Mouse (Mus musculus) limb, embryonic 15.5 days (tissue): Measurements from ENCODE around the gene Gm10197. TPM values are rescaled to one million over a fixed set of nuclear protein-coding genes. Genes with fewer than 3 reads are reported as not detected.
A peak's percentile ranks its signal among the peaks of the same experiment; 100 is the strongest.

Experiments used
- ATAC-seq: fragments of 200-750 bp; cut with Nextera tagmentation; 2 replicates; pipeline ENCODE4 v1.8.0; 2017; ENCODE audit warnings: low read depth, moderate TSS enrichment; ENCODE audit not compliant: insufficient number of reproducible peaks, low FRiP score, low TSS enrichment
- H3K27ac ChIP-seq: fragments of 300-500 bp; sonication (generic); 2 replicates; pipeline ENCODE4 v1.5.1; 2015; ENCODE audit warnings: moderate library complexity, mild to moderate bottlenecking, inconsistent platforms
- H3K27me3 ChIP-seq: fragments of 300-500 bp; sonication (generic); 2 replicates; pipeline ENCODE4 v1.6.1; 2015; ENCODE audit warnings: inconsistent platforms
- H3K36me3 ChIP-seq: fragments of 300-500 bp; sonication (generic); 2 replicates; pipeline ENCODE4 v1.6.1; 2015; ENCODE audit warnings: inconsistent platforms
- H3K4me1 ChIP-seq: fragments of 300-500 bp; sonication (generic); 2 replicates; pipeline ENCODE4 v1.6.1; 2015; ENCODE audit warnings: inconsistent platforms
- H3K4me2 ChIP-seq: fragments of 300-500 bp; sonication (generic); 2 replicates; pipeline ENCODE4 v1.6.1; 2015; ENCODE audit warnings: mild to moderate bottlenecking, inconsistent platforms
- H3K4me3 ChIP-seq: fragments of 300-500 bp; sonication (generic); 2 replicates; pipeline ENCODE4 v1.5.1; 2015; ENCODE audit warnings: mild to moderate bottlenecking, inconsistent platforms
- H3K9ac ChIP-seq: fragments of 300-500 bp; sonication (generic); 2 replicates; pipeline ENCODE4 v1.6.1; 2015; ENCODE audit warnings: inconsistent platforms
- H3K9me3 ChIP-seq: fragments of 300-500 bp; sonication (generic); 2 replicates; pipeline ENCODE4 v1.6.1; 2016; ENCODE audit warnings: inconsistent platforms
- WGBS: fragments of 180-500 bp; shearing (Covaris S2); methylation state at CpG from one replicate; pipeline ENCODE4 v1.1.7; 2015; 5-methylcytosine and 5-hydroxymethylcytosine counted together
- polyA plus RNA-seq: library from polyadenylated mRNA; unstranded; fragments of >200 nt; fragmentation: Nextera tagmentation; extraction: Ambion mirVana; gene quantifications from 2 replicates; pipeline ENCODE4 v1.2.1, GENCODE M21; 2015

The Gm10197 gene
- polyA plus RNA-seq, 1 experiment from 2014 or later, result not detected

DNA sequence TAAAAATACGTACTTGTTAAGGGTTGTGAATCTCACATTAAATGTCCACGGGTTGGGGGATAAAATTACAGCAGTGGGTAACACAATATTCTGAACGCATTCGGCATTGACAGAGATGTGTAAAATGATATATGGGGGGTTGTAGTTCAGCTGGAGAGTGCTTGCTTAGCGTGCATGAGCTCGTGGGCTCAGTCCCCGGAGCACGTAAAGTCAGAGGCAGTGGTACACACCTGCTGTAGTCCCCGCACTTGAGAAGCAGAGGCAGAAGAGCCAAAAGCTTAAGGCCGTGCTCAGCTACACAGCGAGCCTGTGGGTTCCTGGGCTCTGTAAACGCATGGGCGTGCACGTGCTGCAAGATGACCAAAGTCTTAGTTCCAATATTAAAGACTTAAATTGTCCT is 25.8 kb downstream of the Gm10197 start:
- H3K36me3 ChIP-seq, result no peaks in the 10 kb centered on the region
- H3K27me3 ChIP-seq, result no peaks in the 10 kb centered on the region
- H3K9ac ChIP-seq, result no peak overlapping the region
- peaks cover 20% of the 10 kb centered on the region; the same call in 1 of the 2 replicates for H3K4me1 ChIP-seq
- H3K9me3 ChIP-seq, result no peaks in the 10 kb centered on the region
- no peak overlapping the region for H3K4me2 ChIP-seq
- ATAC-seq, result no peak
- H3K27ac ChIP-seq, result no peak overlapping the region
- 46% methylated on average over 14 of the region's 14 CpGs for WGBS
- no peak overlapping the region for H3K4me3 ChIP-seq

DNA sequence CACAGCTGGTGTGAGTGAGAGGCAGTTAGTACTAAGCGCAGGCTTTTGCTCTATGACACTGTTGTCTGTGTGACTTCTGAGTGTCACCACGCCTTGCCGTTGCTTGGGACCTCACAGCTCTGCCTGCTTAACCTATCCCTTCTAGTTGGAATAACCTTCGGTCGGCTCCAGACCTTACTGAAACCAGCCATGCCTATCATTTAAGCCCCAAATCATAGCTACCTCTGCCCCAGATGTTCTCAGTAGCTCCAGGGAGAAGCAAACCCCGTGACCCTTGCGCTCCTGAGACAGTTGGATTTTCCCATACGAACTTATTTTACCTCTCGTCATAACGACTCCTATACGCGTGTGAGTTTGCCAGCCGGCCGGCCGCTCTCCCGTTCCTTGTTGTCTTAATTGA is 27.5 kb downstream of the Gm10197 start:
- no peak overlapping the region for H3K4me3 ChIP-seq
- no peak for ATAC-seq
- H3K4me2 ChIP-seq, result no peak overlapping the region
- H3K9ac ChIP-seq, result no peak overlapping the region
- H3K4me1 ChIP-seq, result peaks cover 28% of the 10 kb centered on the region; the same call in 1 of the 2 replicates
- no peak overlapping the region for H3K27ac ChIP-seq
- no peaks in the 10 kb centered on the region for H3K27me3 ChIP-seq
- no peaks in the 10 kb centered on the region for H3K9me3 ChIP-seq
- WGBS, result 65% methylated on average over 16 of the region's 16 CpGs
- no peaks in the 10 kb centered on the region for H3K36me3 ChIP-seq

DNA sequence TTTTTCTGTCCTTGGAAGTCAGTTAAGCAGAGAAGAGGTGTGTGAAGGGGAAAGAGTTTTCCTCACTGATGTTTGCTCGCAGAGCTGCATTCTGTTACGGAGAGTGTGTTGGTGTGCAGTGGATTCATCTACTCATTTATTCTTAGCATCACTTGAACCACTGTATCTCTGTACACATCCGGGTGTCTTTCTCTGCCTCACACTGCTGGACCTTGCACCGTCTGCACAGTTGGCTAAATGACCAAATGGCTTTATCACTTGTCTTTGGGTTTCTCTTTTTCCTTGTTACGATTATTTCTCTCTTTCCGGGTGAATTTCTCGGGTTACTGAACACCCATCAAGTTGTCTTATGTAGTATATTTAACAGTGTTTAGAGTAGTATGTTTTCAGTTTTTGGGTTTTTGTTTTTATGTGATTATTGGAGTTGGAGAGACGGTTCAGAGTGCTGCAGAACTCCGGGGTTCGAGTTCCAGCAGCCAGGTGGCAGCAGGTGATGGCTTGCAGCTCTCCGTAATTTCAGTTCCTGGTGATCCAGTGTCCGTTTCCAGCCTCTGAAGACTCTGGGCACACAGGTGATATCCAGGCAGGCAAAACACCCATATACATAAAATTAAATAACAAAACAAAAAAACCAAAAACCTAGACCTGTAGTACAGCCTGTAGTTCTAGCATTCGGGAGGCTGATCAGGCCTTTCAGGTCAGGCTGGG is 28.2 kb downstream of the Gm10197 start:
- ATAC-seq, result no peak
- WGBS, result 78% methylated on average over 13 of the region's 13 CpGs
- Histone ChIP-seq H3K4me1 (peaks cover 28% of the 10 kb centered on the region; the same call in 1 of the 2 replicates), H3K4me2 (no peak overlapping the region), H3K9me3 (no peaks in the 10 kb centered on the region), H3K27me3 (no peaks in the 10 kb centered on the region), H3K27ac (no peak overlapping the region), H3K9ac (no peak overlapping the region), H3K36me3 (no peaks in the 10 kb centered on the region), H3K4me3 (no peak overlapping the region)

DNA sequence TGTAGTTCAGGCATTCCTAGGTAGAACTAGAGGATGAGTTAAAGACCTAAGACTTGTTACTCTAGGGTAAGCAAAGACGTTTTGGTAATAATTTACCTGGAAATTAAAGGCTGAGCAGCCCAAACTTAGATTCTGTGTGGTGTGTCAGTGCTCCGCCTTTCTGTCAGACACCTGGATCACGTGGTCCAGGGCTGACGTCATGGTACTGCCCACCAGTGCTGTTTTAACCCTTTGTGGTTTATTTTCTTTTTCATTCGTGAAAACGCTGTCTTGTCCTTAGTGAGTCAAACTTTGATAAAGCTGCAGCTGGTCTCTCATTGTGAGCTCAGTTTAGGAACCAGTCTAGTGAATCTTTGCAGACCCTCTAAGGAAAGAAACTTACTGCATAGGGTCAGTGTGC is 31.1 kb downstream of the Gm10197 start:
- H3K9me3 ChIP-seq, result no peaks in the 10 kb centered on the region
- H3K36me3 ChIP-seq, result peaks cover 16% of the 10 kb centered on the region
- no peak overlapping the region for H3K9ac ChIP-seq
- no peak overlapping the region for H3K27ac ChIP-seq
- H3K4me2 ChIP-seq, result no peak overlapping the region
- ATAC-seq, result no peak
- peaks cover 23% of the 10 kb centered on the region; the same call in 1 of the 2 replicates for H3K4me1 ChIP-seq
- WGBS, result 25% methylated on average over 6 of the region's 6 CpGs
- H3K27me3 ChIP-seq, result no peaks in the 10 kb centered on the region
- no peak overlapping the region for H3K4me3 ChIP-seq

DNA sequence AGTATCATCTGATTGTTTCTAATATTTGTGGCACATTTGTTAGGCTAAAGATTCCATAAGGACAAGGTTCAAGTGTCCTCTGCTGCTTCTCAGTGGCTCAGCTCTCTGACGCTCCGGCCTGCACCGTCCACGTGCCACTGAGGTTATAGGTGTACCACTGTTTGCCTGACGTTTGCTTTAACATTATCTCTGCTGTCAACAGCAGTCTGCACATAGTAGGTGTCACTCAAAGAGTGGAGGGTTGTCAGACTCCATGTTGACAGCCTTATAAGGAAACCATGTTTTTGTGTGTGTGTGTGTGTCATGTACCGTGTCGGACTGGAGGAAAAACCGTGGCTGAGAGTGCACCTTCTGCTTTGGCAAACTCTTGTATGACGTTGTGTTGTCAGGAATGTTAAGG is 36.3 kb downstream of the Gm10197 start:
- H3K27ac ChIP-seq, result no peak overlapping the region
- no peak for ATAC-seq
- WGBS, result 87% methylated on average over 9 of the region's 9 CpGs
- peaks cover 34% of the 10 kb centered on the region for H3K36me3 ChIP-seq
- no peaks in the 10 kb centered on the region for H3K27me3 ChIP-seq
- H3K4me3 ChIP-seq, result no peak overlapping the region
- H3K9me3 ChIP-seq, result no peaks in the 10 kb centered on the region
- no peak overlapping the region for H3K9ac ChIP-seq
- H3K4me1 ChIP-seq, result peaks cover 17% of the 10 kb centered on the region
- no peak overlapping the region for H3K4me2 ChIP-seq

DNA sequence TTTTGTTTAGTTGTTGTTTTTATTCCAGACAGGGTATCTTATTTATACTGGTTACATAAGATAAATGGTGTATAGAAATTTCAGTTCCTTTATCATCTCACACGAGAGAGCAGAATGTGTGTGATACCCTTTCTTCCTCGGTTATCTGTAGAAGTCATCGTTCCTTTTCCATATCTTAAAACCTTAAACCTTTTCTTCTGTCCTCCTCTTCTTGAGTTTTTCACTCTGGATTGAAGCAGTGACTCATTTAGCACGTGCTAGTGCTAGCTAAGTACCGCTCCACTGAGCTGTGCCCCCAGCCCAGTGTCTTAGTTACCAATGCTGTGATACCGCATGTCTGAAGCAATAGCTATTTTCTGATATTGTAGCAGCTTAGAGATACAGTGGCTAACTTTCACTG is 37.8 kb downstream of the Gm10197 start:
- Histone ChIP-seq H3K27me3 (no peaks in the 10 kb centered on the region), H3K36me3 (peaks cover 34% of the 10 kb centered on the region), H3K4me3 (no peak overlapping the region), H3K9me3 (no peaks in the 10 kb centered on the region), H3K27ac (no peak overlapping the region), H3K4me1 (peaks cover 13% of the 10 kb centered on the region), H3K9ac (no peak overlapping the region), H3K4me2 (no peak overlapping the region)
- ATAC-seq, result no peak
- 91% methylated on average over 6 of the region's 6 CpGs for WGBS

DNA sequence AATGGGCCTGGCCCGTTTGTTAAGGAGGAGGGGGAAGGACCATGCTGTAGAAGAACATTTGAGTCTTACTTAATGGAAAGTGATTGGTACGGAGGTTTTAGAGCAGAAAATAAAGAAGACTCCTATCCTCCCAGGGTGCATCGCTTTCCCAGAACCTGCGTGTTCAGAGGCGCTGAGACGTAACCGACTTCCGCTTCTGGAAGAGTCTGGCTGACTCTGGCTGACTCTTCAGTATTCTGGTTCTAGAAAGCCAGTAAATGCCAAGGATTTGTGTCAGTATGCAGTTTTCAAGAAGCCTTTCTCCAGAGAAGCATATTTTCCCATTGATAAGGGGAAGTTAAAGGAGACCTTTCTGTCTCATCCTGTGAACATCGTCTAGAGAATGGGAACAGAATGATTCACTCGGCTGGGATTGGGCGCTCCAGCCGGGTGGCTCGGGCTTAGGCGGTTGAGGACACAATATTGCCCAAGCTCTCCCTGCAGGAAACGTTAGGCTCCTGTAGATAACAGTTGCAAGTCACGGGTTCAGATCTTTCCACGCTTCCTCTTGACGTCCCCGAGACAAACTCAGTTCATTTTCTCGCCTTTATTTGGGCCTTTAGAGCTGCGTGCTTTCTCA is 39.6 kb downstream of the Gm10197 start:
- Histone ChIP-seq H3K27me3 (no peaks in the 10 kb centered on the region), H3K27ac (no peak overlapping the region), H3K4me2 (no peak overlapping the region), H3K9ac (no peak overlapping the region), H3K36me3 (peaks cover 22% of the 10 kb centered on the region), H3K4me3 (no peak overlapping the region), H3K4me1 (peaks cover 16% of the 10 kb centered on the region), H3K9me3 (no peaks in the 10 kb centered on the region)
- WGBS, result 91% methylated on average over 21 of the region's 21 CpGs
- no peak for ATAC-seq

DNA sequence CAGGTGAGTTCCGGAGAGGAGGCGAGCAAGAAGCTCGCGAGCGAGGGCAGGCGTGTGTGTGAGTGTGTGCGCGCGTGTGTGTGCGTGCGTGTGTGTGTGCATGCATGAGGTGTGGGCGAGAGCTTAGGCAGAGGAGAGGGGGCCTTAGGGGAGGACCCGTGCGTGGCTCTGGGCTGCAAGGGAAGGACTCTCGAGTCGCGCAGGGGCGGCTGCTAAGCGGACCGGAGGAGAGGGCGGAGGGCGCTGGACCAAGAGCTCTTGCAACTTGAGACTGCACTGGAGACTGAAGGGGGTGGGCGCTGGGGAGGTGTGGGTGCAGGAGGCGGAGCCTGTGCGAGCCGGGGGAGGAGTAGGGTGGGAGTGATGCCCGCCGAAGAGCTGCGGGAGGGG is 41.6 kb downstream of the Gm10197 start:
- 0% methylated on average over 25 of the region's 29 CpGs for WGBS
- no peaks in the 10 kb centered on the region for H3K9me3 ChIP-seq
- ATAC-seq, result peak; percentile 80
- peak overlapping the region; percentile 68 for H3K9ac ChIP-seq
- H3K4me1 ChIP-seq, result peaks cover 29% of the 10 kb centered on the region
- peak overlapping the region; percentile 92 for H3K4me2 ChIP-seq
- H3K27ac ChIP-seq, result peak overlapping the region; percentile 85
- peaks cover 14% of the 10 kb centered on the region; the same call in 1 of the 2 replicates for H3K36me3 ChIP-seq
- H3K4me3 ChIP-seq, result peak overlapping the region; percentile 77
- no peaks in the 10 kb centered on the region for H3K27me3 ChIP-seq

DNA sequence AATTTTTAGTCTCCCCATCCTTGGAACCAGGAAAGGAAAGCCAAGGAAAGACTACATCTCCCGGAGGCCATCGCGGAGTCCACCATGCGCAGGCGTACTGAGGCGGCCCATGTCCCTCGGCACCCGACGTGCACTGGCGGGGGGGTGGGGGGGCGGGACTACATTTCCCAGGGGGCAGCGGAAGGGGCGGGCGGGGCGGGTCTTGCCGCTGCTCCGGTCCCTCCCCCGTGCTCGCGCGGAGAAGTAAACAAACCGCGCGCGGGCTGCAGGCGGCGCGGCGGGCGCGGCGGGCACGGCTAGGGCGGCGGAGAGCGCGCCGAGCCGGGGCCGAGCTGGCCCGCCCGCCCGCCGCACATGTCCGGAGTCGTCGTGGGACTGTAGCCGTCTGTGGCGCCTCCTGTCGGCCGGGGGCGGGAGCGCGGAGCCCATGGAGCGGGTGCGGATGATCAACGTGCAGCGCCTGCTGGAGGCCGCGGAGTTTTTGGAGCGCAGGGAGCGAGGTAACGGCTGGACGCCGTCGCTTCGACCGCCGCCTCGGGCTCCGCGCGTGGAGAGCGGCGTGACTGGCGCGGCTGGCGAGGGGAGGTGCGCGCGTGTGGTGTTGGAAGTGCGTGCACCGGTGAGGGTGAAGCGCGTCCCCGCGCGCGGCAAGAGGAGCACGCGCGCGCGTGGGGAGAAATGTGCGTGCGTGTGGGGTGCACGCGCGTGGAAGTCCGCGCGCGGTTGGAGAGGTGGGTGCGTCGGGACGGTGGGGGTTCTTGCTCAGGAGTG is 42.2 kb downstream of the Gm10197 start:
- peak overlapping the region; percentile 85 for H3K27ac ChIP-seq
- H3K4me2 ChIP-seq, result peak overlapping the region; percentile 92
- H3K9me3 ChIP-seq, result no peaks in the 10 kb centered on the region
- H3K4me1 ChIP-seq, result peaks cover 34% of the 10 kb centered on the region
- H3K27me3 ChIP-seq, result no peaks in the 10 kb centered on the region
- WGBS, result under 1% methylated on average over 93 of the region's 106 CpGs
- peak overlapping the region; percentile 77 for H3K4me3 ChIP-seq
- peaks cover 9% of the 10 kb centered on the region; the same call in 1 of the 2 replicates for H3K36me3 ChIP-seq
- H3K9ac ChIP-seq, result peak overlapping the region; percentile 68
- peak; percentile 77 for ATAC-seq

DNA sequence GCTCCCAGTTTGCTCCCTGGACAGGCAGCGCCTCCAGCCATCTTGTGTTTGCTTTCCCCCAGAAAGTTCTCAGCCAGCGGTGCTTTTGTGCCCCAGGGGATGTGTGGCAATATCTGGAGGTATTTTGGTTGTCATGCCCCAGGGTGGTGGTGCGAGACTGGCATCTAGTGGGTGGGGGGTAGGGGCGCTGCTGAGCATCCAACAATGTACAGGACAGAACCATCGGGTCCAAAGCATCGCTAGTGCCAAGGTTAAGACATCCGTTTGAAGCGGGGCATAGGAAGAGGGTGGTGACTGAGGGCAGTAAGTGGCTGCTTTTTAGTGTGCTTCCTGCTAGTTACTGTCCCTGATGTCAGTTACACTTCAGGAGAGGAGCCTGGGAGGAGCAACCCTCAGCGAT is 43.5 kb downstream of the Gm10197 start:
- Histone ChIP-seq H3K27me3 (no peaks in the 10 kb centered on the region), H3K4me2 (no peak overlapping the region), H3K9me3 (no peaks in the 10 kb centered on the region), H3K4me3 (no peak overlapping the region), H3K36me3 (peaks cover 6% of the 10 kb centered on the region; the same call in 1 of the 2 replicates), H3K9ac (no peak overlapping the region), H3K4me1 (peaks cover 38% of the 10 kb centered on the region), H3K27ac (no peak overlapping the region)
- no peak for ATAC-seq
- 68% methylated on average over 9 of the region's 9 CpGs for WGBS

DNA sequence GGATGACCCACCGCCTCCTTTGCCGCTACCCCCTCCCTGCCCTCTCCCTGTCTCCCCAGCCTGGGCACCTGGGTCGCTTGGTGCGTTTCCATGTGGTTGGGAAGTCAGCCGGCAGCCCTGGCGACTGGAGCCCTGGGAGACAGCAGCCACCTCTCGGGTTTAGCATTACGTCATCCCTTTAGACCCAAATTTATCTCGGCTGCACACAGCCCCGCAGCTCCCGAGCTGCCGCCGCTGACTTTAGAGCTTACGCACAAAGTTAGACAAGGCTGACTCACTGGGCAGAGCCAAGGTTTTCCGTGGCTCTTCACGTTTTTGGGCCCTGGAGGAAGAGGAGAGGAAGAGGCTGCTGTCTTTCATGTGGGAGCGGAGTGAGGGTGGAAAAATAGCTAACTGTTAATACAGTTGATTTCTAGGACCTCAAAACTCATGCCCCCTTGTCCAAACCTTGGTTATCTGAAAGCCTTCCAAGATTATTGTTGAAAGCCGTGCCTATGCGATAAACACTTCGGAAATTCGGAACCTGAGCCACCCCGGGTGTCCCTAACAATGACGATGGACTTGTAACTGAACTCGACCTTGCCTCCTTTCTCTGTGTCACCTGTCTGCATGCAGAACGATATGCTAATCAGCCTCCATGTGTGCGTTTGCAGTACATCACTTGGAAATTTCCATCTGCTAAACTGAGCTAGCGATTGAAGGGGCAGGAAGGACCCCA is 45.8 kb downstream of the Gm10197 start:
- Histone ChIP-seq H3K4me2 (peak overlapping the region; percentile 57), H3K27me3 (no peaks in the 10 kb centered on the region), H3K4me1 (peaks cover 35% of the 10 kb centered on the region), H3K4me3 (peak overlapping the region; percentile 36), H3K36me3 (no peaks in the 10 kb centered on the region), H3K9ac (peak overlapping the region; percentile 35; the same call in 1 of the 2 replicates), H3K9me3 (no peaks in the 10 kb centered on the region), H3K27ac (peak overlapping the region; percentile 58)
- WGBS, result 14% methylated on average over 27 of the region's 27 CpGs
- ATAC-seq, result no peak
